Mouse (Mus musculus) gastrocnemius, adult 8-10 months (tissue): ENCODE results near the gene Nr1d1. TPM values are rescaled to one million over a fixed set of nuclear protein-coding genes. Genes with fewer than 3 reads are reported as not detected.

Experiments
- DNase-seq, 2 experiments: peaks; one replicate each; pipeline ENCODE4 v3.0.0; 2022; ENCODE audit warnings: low spot score in 2 of 2
- total RNA-seq, 4 experiments: library from RNA; stranded (reverse); gene quantifications; 2 replicates each; pipeline ENCODE4 v1.2.4; 2022

Nr1d1 gene
- total RNA-seq, 4 experiments from 2014 or later, result 83.4 to 175 (median 99.4) TPM

GRCm38 (mm10) chr11:98771131-98771530 is 4.0 kb downstream of the Nr1d1 start:
- DNase-seq, result no peak

- DNase-seq, result no peak
Observed at GRCm38 (mm10) chr11:98770096-98770975, 4.8 kb downstream of the Nr1d1 start.

- DNase-seq, result no peak
Observed at GRCm38 (mm10) chr11:98769007-98769954, 5.9 kb downstream of the Nr1d1 start.

DNA sequence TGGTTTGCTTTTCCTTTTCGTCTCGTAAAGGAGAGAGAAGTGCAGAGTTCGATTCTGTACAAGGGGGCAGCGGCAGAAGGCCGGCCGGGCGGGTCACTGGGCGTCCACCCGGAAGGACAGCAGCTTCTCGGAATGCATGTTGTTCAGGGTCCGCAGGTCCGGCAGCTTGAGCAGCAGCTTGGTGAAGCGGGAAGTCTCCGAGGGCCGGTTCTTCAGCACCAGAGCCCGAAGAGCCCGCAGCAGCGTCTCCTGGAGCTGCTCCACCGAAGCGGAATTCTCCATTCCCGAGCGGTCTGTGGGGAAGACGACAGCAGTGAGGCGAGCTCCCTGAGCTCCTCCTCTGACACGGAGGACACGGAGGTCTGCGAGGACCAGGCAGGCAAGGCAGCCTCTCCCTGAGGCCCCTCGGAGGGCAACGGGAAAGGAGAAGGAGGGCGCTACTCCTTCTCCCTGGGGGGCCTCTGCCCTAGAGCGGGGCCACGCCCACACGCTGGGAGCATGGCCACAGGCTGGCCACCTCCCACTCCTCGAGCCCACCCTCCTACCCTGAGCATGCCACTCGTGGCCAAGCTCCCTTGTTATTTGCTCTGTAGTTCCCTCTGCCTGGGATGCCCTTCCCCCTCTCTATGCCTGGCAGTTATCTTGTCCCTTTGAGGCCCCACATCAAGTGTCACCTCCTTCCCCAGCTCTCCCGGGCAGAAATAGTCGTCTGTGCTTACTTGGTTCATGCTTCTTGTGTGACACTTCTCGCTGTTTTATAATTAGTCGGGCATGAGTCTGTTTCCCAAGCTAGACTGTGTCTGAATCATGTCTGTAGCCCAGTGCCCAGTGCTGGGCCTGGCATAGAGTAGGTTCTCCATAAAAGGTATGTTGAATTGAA is 6.8 kb downstream of the Nr1d1 start:
- DNase-seq, result peak in 1 of 2 experiments; percentile 54

DNA sequence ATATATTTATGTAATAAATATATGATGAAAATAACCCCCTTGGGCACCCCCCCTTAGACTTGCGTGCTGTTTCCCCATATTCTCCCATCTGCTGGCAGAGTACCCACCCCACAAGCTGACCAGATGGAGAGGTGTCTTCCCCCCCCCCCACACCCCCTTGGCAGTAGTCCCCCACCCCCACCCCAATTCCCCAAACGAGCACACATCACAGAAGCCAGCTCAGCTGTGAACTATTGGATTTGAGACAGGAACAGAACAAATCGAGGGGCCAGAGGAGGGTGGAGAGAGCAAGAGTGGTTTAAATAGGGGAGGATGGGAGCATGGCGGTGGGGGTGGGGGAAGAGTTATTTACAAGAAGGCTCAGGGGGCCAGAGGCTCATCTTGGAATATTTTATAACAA is 7.4 kb downstream of the Nr1d1 start:
- DNase-seq, result no peak

- DNase-seq, result peak in 1 of 2 experiments; percentile 59
Observed at GRCm38 (mm10) chr11:98767276-98767675, 7.9 kb downstream of the Nr1d1 start.

DNA sequence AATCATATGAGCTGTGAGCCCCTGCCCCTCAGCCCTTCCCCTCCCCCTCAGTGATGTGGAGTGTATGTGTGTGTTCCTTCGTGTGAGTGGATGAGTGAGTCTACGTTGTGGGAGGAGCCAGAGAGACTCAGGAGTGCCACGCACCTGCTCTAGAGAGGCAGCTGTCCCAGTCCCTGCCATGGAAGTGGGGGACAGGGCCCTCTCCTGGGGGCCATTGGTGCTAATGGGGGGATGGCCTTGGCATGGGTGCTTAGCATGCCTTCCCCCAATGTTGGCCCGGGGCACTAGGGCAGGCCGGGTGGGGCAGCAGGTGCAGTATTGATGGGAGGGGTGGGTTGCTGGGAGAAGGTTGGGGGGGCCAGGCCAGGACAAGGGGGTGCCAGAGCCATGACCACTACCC is 8.3 kb downstream of the Nr1d1 start:
- DNase-seq, result no peak

DNA sequence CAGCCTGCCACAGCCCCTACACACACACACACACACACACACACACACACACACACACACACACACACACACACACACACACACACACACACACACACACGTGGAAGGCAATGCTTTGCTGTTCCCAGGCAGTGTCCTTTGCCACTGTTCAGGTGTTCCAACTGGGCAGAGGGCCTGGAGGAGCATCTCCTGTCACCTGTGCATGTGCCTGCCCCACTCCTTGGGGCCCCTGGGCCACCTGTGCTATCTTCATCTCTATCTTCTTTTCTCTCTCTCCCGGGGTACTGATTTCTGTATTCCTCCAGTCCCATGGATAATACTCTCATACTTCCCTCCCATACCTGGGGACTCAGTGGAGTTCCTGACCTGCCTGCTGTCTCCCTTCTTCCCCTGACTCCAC is 8.8 kb downstream of the Nr1d1 start:
- no peak for DNase-seq

DNA sequence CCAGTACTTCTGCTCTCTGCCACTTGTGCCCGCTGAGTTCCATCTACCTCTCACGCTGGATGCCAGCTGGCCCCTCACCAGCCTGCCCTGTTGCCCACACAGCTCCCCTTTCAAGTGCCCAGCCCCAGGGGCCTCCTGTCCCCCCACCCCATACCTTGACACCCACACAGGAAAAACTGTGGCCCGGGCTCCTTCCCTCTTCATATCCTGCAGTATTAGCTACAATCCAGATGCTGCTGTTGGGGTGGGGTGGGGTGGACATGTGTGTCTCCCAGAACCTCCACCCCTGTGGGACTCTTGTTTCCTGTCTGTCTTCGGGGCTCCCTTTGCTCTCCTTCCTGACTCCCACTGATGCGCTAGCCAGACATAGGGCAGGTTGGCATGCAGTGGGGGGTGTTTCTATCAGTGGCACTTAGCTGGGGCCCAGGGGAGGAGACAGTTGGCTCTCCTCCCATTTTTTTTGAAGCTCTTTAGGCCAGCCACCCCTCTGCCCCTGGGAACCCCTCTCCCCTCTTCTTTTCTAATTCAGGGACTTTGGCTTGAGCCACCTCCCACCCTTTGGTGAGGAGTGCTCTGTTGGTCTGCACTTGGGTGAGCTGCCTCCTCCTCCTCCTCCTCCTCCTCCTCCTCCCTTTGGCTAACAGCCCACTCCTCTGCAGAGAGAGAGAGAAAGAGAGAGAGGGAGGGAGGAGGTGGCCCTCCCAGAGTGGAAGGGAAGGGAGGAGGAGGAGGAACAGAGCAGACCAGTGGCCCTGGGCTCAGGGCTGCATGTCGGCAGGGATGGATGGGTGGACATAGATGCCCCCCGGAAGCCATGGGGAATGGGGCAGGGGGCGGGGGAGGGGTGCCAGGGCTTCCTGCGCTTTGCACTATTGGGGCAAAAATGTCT is 9.5 kb downstream of the Nr1d1 start:
- DNase-seq, result peak in 1 of 2 experiments; percentile 52

DNA sequence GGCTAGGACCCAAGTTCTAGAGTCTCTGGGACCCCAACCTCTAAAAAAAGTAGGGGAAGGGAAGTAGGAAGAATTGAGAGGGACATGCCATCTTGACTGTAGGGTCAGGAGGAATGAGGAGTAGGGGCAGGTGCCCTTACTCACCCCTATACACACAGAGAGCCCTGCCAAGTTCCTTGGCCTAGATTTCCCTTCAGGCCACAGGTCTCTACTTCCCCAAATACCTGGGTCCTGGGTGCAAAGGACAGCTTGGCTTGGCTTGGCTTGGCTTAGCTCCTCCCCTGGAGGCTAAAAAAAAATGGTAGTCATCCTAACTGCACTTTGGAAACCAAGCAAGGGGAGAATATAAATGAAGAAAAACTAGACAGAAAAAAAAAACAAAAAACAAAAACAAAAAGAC is 10.4 kb downstream of the Nr1d1 start:
- DNase-seq, result no peak

DNA sequence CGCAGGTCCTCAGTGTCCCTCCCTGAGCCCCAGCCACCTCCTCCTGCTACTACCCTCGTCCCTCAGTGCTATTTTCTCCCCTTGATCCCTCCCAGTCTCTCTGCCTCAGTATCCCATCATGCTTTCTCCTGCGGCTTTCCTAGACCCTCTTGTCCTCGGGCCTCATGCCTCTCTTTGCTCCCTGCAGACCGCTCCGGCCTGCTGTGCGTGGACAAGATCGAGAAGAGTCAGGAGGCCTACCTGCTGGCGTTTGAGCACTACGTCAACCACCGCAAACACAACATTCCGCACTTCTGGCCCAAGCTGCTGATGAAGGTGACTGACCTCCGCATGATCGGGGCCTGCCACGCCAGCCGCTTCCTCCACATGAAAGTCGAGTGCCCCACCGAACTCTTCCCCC is 11.0 kb downstream of the Nr1d1 start:
- DNase-seq, result no peak

GRCm38 (mm10) chr11:98763502-98763861 is 11.7 kb downstream of the Nr1d1 start:
- DNase-seq, result no peak

DNA sequence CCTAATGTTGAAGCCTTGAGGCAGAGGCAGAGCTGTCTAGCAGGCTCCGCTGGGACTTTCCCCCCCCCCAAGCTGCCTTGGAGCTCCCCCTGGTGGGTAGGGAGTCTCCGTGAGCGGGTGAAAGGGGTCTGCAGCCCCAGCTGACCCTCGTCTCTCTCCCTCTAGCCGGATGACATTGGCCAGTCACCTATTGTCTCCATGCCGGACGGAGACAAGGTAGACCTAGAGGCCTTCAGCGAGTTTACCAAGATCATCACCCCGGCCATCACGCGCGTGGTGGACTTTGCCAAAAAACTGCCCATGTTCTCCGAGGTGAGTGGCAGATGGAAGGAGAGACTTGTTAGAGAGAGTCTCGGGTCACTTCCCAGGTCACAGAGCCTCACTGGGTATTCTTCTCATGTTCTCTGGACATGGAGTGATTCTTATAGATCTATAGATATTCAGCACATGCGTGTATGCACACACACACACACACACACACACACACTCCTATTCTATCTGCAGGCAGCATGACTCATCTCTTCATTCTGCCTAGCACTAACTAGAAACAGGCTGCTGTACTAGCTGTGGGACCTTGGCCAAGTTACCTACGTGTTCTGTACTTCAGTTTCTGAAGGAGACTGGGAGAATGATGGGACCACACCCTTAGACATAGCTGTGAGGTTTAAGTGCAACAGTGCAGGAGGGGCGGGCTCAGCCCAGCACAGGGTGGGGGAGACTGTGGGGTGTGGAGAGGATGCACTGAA is 12.2 kb downstream of the Nr1d1 start:
- no peak for DNase-seq

DNA sequence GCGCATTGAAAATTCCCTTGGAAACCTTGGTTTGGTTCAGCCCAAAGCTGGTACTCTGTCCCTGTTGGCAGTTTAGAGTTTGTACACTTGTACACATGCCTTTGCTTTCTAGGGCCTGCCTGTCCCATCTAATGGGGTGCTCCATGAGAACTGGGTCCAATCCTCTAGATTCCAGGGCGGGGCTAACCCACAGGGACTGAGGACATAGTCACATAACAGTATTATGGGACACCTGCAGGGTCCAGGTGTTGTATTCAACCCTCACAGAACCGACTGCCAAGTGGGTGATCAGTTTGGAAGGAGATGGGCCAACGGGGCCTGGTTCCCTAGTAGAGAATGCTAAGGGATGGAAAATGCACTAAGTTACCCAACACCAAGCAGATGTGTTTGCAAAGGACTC is 13.2 kb downstream of the Nr1d1 start:
- no peak for DNase-seq

DNA sequence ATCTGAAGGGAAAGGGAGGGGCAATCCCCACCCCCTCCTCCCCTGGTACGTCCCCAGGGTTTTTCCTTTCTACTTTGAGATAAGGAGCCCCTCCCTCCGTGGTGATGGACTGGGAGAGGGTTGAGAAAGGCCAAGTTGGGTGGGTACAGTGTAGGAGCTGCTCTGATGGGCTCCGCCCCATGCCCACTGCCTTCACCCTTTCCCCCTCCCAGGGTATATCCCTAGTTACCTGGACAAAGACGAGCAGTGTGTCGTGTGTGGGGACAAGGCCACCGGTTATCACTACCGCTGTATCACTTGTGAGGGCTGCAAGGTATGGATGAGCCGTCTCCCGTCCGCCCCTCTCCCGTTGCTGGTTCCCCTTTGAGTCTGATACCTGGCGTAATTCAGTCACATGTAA is 18.4 kb downstream of the Nr1d1 start:
- no peak for DNase-seq

DNA sequence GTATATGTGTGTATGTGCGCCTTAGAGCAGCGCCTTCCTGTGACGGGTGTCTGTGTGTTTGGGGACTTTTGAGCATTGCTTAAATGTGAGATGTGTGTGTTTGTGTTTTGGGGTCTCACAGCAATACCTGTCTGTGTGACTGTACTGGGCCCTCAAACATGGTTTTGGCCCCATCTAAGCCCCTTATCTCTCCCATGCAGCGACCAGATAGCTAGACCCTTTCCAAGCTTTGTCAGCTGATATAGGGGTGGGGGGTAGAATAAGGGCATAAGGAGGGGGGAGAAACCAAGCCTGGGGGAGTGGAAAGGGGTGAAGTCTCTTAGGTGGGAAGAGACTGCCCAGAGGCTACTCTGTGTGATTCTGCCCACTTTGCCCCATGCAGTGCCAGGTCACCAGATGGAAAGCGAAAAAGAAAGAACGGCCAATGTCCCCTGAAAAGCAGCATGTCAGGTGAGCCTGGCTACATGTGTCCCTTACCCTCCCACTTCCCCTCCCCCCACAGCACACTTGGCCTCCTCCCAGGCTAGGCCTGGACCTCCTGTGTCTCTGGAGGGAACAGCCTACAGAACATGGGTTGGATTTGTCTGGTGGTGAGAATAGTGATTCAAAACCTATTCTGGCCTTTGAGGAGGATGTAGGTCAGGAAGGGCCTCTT is 19.3 kb downstream of the Nr1d1 start:
- DNase-seq, result no peak

DNA sequence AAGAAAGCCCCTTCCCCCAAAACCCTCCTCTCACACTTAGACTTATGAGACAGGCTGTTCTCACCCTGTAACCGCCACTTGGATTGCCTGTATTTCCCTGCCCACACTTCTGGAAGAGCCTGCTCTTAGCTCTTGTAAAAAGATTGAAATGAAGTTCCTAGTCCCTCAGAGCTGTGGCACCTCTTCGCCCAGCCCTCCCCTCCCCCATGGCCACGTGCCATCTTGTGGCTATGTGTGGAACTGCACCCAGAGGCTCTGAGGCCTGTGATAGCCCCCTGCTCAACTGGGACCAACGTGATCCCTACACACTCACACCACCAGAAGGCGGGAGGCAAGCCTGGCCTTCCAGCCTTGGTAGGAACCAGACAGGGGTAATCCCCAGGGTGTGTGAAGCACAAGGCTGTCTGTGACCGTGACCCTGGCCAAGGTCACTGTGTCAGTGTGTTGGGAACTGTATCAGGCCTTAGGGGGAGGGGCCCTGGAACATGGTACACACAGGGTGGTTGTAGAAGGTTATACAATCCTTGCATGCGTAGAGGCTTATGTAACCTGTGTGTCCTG is 20.4 kb downstream of the Nr1d1 start:
- peak in 1 of 2 experiments; percentile 62 for DNase-seq

GRCm38 (mm10) chr11:98754151-98754620 is 20.9 kb downstream of the Nr1d1 start:
- DNase-seq, result no peak

DNA sequence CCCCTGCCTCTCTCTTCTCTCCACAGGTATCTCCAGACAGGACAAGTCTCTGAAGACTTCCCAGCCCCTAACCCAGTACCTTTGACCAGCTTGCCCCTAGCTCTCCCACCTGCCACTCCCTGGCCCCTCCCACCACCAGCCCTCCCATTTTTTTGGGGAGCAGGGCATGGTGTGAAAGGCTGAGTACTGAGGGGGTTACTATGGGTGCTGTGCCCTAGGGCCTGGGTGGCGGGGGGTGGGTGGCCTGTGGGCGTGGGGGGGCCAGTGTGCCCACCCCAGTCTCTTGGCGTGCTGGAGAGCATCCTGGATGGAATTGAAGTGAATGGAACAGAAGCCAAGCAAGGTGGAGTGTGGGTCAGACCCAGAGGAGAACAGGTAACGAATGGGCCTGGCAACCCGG is 21.9 kb downstream of the Nr1d1 start:
- DNase-seq, result no peak
